Mouse (Mus musculus): Measurements from ENCODE around the gene Klf13. TPM values are rescaled to one million over a fixed set of nuclear protein-coding genes. Genes with fewer than 3 reads are reported as not detected.

Gene Klf13
- polyA plus RNA-seq, 1 experiment, result 56.5 TPM

DNA sequence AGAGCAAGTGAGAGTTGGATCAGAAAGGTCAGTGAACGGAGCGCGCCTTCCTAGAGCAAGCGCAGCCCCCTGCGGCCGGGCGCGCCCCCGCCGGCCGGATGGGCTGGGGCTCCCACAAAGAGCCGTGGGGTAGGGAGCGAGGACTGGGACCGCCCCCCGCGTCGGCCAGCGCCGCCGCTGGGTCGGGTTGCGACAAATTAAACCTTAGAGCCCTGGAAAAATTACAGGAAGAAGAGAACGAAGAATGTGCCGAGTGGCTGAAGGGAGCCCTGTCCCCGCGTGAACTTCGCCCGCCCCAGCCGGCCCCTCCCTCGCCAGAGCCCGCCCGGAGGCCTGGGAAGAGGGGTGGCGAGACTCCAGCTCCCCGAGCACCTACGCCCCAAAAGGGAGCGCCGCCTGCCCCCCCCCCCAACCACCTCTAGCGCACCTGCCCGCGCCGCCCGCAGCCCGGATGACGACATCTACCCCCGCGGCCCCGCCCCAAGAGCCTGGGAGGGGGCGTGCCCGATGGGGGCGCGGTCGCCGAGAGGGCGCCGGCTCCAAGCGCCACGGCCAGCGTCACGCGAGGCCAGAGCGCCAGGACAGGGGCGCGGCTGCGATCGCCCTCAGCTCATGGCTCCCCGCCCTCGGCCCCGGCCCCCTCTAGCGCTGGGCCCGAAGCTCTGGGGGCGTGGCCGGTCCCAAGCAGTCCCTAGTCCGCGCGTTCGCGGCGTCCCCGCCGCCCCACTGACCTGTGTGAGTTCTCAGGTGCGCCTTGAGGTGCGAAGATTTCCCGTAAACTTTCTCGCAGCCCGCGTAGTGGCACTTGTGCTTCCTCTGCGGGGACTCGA, 1.3 kb downstream of the Klf13 start:
- TF ChIP-seq GATA1 (IDR thresholded peaks at IDR 0.05; ENCODE audit: low read length), result no peak

DNA sequence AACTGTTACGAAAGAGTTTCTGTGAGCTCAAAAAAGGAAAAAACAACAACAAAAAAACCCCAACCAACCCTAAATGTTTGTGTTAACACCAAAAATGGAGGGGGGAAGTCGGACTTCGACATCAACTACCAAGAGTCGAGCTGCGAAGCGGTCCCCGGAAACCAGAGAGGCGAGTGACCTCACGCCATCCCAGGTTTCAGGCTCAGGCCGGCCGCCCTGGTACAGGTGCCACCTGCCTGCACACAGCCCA, 1.8 kb downstream of the Klf13 start:
- no peak for TF ChIP-seq GATA1 (IDR thresholded peaks at IDR 0.05; ENCODE audit: low read length)

DNA sequence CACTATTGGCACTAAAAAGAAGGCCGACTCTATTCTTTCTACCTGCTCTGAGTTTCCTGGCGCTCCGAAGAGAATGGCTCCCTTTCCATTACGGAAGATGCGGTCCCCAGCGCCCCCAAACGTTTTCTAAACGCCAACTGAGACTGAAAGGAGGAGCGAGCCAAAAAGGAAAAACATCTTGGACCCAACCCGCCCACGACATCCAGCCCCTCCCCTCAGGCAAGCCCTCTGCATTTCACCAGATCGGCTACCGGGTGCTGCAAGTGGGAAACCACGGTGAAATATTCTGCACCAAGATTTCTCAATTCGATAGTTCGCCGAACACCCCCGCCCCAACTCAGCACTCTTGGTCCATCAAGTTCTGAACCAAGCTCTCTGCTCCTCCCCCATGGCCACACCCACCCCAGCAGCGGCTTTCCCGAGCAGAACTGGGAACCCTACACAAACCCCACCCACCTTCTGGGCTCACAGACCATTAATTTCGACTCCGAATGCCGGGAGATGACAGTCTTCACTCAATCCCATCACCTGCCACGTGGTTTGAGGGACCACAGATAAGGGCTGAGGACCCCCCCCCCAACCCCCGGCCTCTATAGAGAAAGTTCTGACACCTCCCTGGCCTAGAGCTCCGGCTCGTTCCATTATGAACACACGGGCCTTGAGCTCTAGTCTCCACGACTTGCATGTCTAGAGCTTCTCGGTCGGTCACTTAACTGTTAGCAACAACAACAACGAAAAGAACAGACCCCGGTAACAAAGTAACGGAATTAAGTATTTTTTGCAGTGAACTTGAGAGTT, 2.3 kb downstream of the Klf13 start:
- TF ChIP-seq GATA1 (IDR thresholded peaks at IDR 0.05; ENCODE audit: low read length), result no peak

DNA sequence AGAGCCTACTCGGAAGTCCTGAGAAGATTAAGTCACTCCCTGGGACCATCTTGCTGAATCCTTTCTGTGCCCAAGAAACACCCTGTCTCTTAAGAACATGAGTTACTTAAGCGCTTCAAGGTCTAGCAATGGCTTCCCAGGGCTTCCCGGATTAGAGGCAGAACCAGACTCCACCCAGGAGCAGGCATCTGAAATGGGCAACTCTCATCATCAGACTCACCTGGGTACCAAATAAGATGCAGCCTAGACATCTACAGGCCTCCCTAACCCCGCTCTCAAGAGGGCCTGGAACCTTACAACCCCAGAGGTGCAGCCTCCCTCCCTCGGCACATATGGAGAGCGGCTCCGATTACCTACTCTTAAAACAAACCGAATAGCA, 2.9 kb downstream of the Klf13 start:
- no peak for TF ChIP-seq GATA1 (IDR thresholded peaks at IDR 0.05; ENCODE audit: low read length)

DNA sequence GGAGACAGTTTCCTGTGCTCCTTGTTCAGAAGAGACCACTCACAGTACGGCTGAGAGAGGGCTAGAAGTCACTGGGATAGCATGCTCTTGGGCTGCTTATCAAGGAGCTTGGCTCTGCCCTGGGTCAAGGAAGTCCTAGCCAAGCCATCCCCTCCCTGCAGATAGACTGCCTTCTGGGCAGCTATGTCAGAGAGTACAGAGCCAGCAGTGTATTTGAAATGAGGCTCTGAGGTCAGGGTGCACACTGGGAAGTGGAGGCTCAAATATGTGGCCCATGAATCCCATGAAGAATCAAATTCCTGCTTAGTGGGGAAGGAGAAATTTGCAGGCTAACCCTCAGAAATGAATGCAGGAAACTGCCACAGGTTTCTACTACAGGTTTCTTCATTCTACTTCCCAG, 4.2 kb downstream of the Klf13 start:
- no peak for TF ChIP-seq GATA1 (IDR thresholded peaks at IDR 0.05; ENCODE audit: low read length)

DNA sequence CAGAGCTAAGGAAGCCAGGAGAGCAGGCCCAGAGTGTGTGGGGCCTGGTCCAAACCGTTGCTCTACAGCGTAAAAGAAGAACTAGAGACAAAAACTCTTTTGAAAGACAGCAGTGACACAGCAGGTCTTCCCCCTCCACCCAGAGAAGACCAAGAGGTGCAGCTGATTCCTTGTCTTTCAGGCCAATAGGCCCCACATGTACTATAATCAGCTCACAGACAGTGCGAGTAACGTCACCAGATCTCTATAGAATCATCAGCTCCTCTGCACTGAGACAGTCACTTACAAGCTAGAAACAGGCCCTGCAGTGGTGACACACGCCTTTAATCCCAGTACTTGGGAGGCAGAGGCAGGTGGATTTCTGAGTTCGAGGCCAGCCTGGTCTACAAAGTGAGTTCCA, 4.8 kb downstream of the Klf13 start:
- peak; percentile 17 for TF ChIP-seq GATA1 (IDR thresholded peaks at IDR 0.05; ENCODE audit: low read length)

DNA sequence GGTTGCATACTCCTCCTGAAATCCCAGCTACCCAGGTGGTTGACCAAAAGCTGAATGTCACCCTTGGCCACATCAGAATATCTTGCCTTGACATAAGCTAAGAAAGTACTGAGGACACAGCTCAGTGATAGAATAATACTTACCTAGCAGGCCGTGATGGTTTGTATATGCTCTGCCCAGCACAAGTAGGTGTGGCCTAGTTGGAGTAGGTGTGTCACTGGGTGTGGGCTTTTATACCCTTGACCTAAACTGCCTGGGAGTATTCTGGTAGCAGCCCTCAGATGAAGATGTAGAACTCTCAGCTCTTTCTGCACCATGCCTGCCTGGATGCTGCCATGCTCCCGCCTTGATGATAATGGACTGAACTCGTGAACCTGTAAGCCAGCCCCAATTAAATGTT, 6.3 kb downstream of the Klf13 start:
- TF ChIP-seq GATA1 (IDR thresholded peaks at IDR 0.05; ENCODE audit: low read length), result no peak

DNA sequence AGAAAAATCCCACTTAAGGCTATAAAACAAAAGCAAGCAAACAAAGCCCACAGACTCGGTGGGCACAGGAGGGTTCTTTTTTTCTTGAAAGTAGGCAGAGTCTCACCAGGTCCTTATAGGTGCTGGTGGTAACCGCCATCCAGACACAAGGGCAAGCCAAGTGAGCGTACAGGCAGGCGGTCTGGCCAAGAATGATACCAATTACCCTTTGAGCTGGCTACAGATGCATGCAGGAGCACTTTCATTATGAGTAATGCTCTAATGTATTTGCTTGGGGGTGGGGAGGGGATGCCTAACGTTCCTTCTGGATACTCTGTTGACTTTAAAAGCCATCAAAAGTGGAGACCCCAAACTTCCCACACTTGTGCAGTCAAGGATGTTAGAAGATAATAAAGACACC, 7.9 kb downstream of the Klf13 start:
- TF ChIP-seq GATA1 (IDR thresholded peaks at IDR 0.05; ENCODE audit: low read length), result no peak

DNA sequence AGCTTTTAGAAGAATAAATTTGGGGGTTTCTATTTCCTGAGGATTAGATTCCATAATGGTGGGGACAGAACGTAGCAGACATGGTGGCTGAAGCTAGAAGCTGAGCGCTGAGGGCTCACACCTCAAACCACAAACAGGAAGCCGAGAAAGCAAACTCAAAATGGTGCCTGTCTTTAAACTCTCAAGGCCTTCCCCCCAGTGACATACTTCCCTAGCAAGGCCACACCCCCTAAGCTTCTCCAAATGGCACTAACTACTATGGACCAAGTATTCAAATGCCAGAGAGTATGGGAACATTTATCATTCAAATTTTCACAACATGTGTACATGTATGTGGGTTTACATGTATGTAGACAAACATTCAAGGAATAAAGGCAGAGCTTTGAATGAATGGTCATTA, 8.6 kb downstream of the Klf13 start:
- TF ChIP-seq GATA1 (IDR thresholded peaks at IDR 0.05; ENCODE audit: low read length), result no peak

DNA sequence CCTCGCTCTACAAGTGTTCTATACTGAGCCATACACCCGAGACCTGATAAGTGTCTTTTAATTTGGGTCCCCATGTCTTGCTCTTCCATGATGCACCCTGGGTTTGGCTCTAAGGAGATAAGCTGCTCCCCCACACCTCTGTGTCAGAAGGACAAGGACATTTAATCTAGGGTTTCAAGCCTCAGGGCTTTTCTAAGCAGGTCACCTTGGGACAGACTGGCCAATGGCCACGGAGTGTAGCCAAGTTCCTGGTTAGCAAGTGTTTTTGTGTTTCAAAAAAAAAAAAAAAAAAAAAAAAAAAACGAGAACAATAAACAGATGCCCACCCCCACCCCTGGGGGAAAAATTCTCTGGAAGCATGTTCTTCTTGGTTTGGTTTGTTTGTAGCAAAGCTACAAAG, 9.6 kb downstream of the Klf13 start:
- no peak for TF ChIP-seq GATA1 (IDR thresholded peaks at IDR 0.05; ENCODE audit: low read length)

DNA sequence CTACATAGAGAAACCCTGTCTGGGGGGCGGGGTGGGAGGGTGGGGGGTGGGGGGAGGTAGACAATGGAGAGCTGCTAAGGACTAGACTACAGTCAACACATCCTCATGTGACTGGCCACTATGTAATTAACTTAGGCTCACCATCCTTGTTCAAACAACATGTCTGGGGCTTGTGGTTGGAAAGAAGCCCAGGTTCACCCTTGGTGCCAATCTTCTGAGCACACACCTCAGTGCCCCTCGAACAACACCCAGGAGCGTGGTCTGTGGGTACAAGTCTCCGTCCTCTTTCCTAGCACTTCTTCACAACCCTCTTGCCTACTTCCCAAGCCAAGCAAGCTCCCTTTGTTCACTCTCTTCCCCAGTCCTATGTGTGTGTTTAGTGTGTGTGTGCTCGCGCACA, 11.6 kb downstream of the Klf13 start:
- no peak for TF ChIP-seq GATA1 (IDR thresholded peaks at IDR 0.05; ENCODE audit: low read length)

DNA sequence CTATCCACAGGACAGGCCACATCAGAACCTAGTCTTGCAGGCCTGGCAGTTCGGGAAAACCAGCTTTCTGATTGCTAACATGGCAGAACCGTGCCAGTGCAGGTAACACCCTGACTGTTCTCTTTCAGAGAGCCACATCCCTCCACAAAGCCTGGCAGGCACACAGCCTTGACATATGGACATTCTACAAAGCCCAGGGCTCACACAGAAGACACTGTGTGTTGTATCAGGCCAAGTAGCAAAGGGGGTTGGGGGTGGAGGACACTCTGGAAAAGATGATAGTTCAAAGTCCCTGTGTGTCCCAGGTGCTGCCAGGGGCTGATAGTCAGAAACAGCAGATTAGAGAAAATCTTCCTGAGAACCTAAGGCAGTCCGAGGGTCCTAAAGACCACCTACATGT, 12.2 kb downstream of the Klf13 start:
- no peak for TF ChIP-seq GATA1 (IDR thresholded peaks at IDR 0.05; ENCODE audit: low read length)

DNA sequence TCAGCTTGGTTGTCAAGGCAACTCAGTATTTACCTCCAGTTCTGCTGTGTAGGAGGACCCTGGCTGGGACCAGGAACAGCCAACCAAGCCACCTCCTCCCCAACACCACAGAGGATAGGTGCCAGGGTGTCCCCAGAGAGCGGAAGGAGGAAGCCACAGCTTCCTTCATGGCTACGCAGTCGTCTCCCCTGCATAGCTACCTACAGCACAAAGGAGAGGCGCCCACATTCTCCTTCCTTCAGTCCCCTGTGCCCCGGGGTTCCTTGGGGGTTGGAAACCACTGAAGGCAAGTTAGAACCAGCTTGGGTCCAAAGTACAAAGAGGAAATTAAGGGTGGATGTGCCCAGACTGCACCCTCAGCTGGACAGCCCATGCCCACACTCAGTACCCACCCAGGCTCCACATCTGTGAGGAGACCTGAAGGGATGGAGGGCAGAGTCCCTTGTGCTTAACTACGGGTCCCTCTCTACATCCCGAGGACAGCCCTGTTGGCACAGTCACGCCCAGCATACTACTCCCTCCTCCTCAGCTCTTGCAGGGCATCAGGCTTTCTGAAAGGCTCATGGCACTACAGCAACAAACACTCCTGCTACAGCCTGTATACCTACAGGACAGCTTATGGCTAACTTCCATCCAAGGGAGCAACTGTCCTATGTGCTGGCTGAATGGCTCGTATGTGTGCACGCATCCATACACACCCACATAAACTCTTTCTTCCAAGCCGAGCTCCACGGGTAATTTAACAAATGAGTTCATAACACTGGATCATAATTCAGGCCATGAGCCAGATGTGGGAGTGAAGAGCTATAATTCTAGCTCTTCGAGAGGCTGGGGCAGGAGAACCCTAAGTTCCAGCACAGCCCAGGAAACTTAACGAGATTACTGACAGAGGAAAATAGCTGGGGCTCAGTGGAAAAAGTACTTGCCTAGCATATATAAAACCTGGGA, 13.0 kb downstream of the Klf13 start:
- TF ChIP-seq GATA1 (IDR thresholded peaks at IDR 0.05; ENCODE audit: low read length), result no peak

DNA sequence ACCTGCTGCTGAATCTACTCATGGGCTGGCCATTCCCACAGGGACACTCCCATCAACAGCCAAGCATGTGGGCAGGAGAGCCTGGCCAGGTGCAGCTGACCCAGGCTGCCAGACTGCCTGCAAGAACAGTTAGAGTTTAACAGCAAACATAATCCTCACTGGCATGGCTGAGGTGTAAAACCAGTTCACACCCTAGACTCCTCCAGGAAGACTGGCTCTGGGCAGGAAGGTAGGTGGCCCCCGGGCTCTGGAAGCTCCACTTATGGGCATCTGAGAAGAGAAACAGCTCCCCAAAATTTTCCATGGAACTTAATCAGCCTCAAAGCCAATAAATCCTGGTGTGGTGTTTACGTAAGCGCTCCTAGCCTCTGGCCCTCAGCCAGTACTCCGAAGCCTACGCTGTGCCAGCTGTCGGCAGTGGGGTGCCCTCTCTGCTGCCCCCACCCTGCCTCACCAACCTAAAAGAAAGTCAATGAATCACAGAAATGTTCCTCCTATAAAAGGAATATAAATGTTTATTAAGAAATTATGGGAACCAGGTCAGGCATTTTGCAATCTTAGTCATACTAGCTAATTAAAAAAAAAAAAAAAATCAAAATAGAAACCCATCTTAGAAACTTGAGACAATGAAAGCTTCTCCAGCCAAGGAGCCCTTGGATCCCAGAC, 13.8 kb downstream of the Klf13 start:
- no peak for TF ChIP-seq GATA1 (IDR thresholded peaks at IDR 0.05; ENCODE audit: low read length)

DNA sequence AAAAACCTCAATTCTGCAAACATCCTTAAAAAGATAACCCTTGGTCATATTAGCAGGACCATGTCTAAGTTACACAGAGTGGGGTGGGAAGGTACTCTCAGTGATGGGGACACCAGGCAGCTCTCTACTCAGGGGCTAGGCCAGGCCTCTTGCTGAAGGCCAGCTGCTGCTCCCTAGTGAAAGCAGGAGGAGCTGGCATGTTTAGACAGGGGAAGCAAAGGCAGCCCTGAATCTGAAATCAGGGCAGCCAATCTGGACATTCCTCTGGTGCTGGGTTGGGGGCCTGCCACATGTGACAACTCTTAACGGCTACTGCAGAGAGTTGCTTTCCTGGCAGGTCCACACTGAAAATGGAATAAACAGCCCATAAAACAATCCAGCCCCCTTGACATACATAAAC, 14.6 kb downstream of the Klf13 start:
- TF ChIP-seq GATA1 (IDR thresholded peaks at IDR 0.05; ENCODE audit: low read length), result no peak

DNA sequence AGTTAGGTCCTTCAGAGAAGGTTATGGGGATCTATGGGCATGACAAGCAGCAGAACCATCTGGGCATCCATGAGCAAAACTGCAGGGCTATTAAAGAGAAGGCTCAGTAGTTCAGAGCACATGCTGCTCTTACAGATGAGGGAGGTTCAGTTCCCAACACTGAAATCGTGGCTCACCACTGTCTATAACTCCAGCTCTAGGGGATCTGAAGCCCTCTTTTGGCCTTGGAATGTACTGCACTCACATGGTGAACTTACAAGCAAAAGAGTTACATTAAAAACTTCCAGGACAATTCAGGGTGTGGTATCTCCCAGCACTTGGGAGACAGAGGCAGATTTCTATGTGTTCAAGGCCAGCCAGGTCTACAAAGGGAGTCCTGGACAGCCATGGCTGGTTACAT, 15.7 kb downstream of the Klf13 start:
- TF ChIP-seq GATA1 (IDR thresholded peaks at IDR 0.05; ENCODE audit: low read length), result no peak
